ENCODE assay signal across 8 mouse cellular contexts in the genomic region with DNA sequence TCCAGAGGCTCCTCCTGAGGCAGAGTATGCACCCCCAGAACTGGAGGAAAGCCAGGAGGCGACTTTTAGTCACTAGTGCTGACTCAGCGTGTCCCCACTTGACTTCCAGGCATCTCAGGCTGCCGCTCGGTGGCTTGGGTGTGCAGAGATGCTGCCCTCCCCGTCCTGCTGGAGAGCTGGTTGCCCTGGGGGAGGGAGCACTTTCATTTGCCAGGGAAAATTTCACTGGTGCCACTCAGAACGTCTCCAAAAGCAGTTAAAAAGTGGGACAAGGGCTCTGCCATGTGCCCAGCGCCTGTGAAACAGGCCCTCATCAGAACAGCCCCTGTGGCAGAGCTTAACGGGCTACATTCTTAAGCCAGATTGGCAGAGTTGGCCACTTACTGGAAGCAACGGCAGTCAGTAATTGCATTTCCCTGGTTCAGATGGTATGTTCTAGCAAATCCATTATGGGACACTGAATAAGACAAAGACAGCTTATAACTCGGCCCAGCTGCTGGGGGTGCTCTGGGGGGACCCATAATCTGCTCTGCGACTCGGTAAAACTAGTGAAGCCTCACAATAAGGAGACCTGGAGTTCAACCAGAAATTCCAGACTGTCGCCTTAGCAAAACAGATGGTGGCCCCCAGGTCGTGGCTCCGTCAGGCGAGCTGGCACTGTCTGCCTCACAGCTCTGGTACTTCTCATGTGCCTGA.
DNase-seq lines count a peak whose midpoint lies in the region; ATAC-seq and TF ChIP-seq lines count a peak whose summit lies in the region.

No protein-coding gene starts in this region.

- intact Hi-C loops in heart, postnatal 14 days (cut with DNase I) = no loop called here

- TF ChIP-seq EP300 in lung, postnatal 0 days (IDR thresholded peaks at IDR 0.05) = no peak

- TF ChIP-seq CTCF in lung, postnatal 0 days (IDR thresholded peaks at IDR 0.05) = no peak

- no peaks in the 10 kb centered on the region for H3K27me3 ChIP-seq in forebrain, embryonic 16.5 days (replicated peaks; ENCODE audit: control insufficient read depth, insufficient read depth, low read length)
- no peaks in the 10 kb centered on the region for H3K27me3 ChIP-seq in kidney, embryonic 15.5 days
- H3K27me3 ChIP-seq in lung, postnatal 0 days (replicated peaks; ENCODE audit: insufficient read depth, low read length) = no peaks in the 10 kb centered on the region
- no peaks in the 10 kb centered on the region for H3K27me3 ChIP-seq in stomach, embryonic 16.5 days (ENCODE audit: control insufficient read depth, insufficient read depth, low read length)

- no peaks in the 10 kb centered on the region for H3K9me3 ChIP-seq in forebrain, embryonic 16.5 days (ENCODE audit: control insufficient read depth, low read length)
- H3K9me3 ChIP-seq in kidney, embryonic 15.5 days (replicated peaks) = no peaks in the 10 kb centered on the region
- no peaks in the 10 kb centered on the region for H3K9me3 ChIP-seq in lung, postnatal 0 days (ENCODE audit: low read length)
- H3K9me3 ChIP-seq in stomach, embryonic 16.5 days (replicated peaks; ENCODE audit: control insufficient read depth, low read length) = no peaks in the 10 kb centered on the region

- H3K4me2 ChIP-seq in forebrain, embryonic 16.5 days (ENCODE audit: low read length) = peak overlapping the region; percentile 27
- no peak overlapping the region for H3K4me2 ChIP-seq in kidney, embryonic 15.5 days
- no peak overlapping the region for H3K4me2 ChIP-seq in lung, postnatal 0 days (replicated peaks; ENCODE audit: low read depth, low read length)
- H3K4me2 ChIP-seq in stomach, embryonic 16.5 days (ENCODE audit: low read depth, low read length) = no peak overlapping the region

- peak; percentile 71; the same call in 1 of the 2 replicates for ATAC-seq in cerebellum, adult (ENCODE audit: insufficient number of reproducible peaks, low FRiP score, low TSS enrichment)
- ATAC-seq in forebrain, embryonic 16.5 days = peak; percentile 90
- peak; percentile 7; the same call in 1 of the 2 replicates for ATAC-seq in kidney, embryonic 15.5 days (replicated peaks; ENCODE audit: low FRiP score)
- peak; percentile 57 for ATAC-seq in lung, postnatal 0 days
- ATAC-seq in stomach, embryonic 16.5 days (ENCODE audit: insufficient read depth, low FRiP score) = no peak
- no peak for ATAC-seq in granulocyte monocyte progenitor cell, adult 5-6 weeks (replicated peaks; ENCODE audit: poor library complexity, severe bottlenecking)

- H3K4me1 ChIP-seq in forebrain, embryonic 16.5 days (replicated peaks; ENCODE audit: control insufficient read depth, insufficient read depth, low read length) = peaks cover 85% of the 10 kb centered on the region
- peaks cover 62% of the 10 kb centered on the region for H3K4me1 ChIP-seq in kidney, embryonic 15.5 days
- peaks cover 5% of the 10 kb centered on the region for H3K4me1 ChIP-seq in lung, postnatal 0 days (ENCODE audit: insufficient read depth, low read depth, low read length)
- peaks cover 38% of the 10 kb centered on the region for H3K4me1 ChIP-seq in stomach, embryonic 16.5 days (ENCODE audit: control insufficient read depth, insufficient read depth, low read length)

- H3K9ac ChIP-seq in forebrain, embryonic 16.5 days (replicated peaks; ENCODE audit: low read depth, low read length) = peak overlapping the region; percentile 34
- H3K9ac ChIP-seq in kidney, embryonic 15.5 days = 0 out of 2 replicates have a peak overlapping the region, but pooled peaks have one; percentile 14
- H3K9ac ChIP-seq in lung, postnatal 0 days (replicated peaks; ENCODE audit: low read depth) = no peak overlapping the region
- H3K9ac ChIP-seq in stomach, embryonic 16.5 days (ENCODE audit: low read length) = no peak overlapping the region; the same call in 1 of the 2 replicates

- no peak overlapping the region for H3K4me3 ChIP-seq in forebrain, embryonic 16.5 days (replicated peaks; ENCODE audit: low read length)
- H3K4me3 ChIP-seq in kidney, embryonic 15.5 days (replicated peaks) = no peak overlapping the region
- no peak overlapping the region for H3K4me3 ChIP-seq in lung, postnatal 0 days (ENCODE audit: low read depth, low read length)
- no peak overlapping the region for H3K4me3 ChIP-seq in stomach, embryonic 16.5 days (replicated peaks; ENCODE audit: low read length)

- H3K27ac ChIP-seq in forebrain, embryonic 16.5 days (ENCODE audit: low read length) = peak overlapping the region; percentile 93
- 0 out of 2 replicates have a peak overlapping the region, but pooled peaks have one; percentile 47 for H3K27ac ChIP-seq in kidney, embryonic 15.5 days
- no peak overlapping the region for H3K27ac ChIP-seq in lung, postnatal 0 days (ENCODE audit: low read length)
- H3K27ac ChIP-seq in stomach, embryonic 16.5 days (ENCODE audit: low read length) = 0 out of 2 replicates have a peak overlapping the region, but pooled peaks have one; percentile 2

- 13% methylated on average over 16 of the region's 16 CpGs for WGBS in forebrain, embryonic 16.5 days
- WGBS in kidney, embryonic 15.5 days = 38% methylated on average over 16 of the region's 16 CpGs
- 40% methylated on average over 16 of the region's 16 CpGs for WGBS in lung, postnatal 0 days
- WGBS in stomach, embryonic 16.5 days = 50% methylated on average over 16 of the region's 16 CpGs

- H3K36me3 ChIP-seq in forebrain, embryonic 16.5 days (ENCODE audit: control insufficient read depth, insufficient read depth) = no peaks in the 10 kb centered on the region
- H3K36me3 ChIP-seq in kidney, embryonic 15.5 days = 0 out of 2 replicates have a peak, but pooled peaks cover 4% of the 10 kb centered on the region
- no peaks in the 10 kb centered on the region for H3K36me3 ChIP-seq in lung, postnatal 0 days (ENCODE audit: insufficient read depth, low read length)
- no peaks in the 10 kb centered on the region for H3K36me3 ChIP-seq in stomach, embryonic 16.5 days (ENCODE audit: control insufficient read depth, insufficient read depth, low read length)

- DNase-seq in heart, postnatal 14 days = peak; percentile 48 to 60
- DNase-seq in heart, adult 8-10 months (ENCODE audit: low spot score) = no peak
- peak; percentile 63 for DNase-seq in lung, postnatal 0 days (ENCODE audit: low spot score)

Comparison
In these comparisons a context has a peak if more than half of its experiments do, and no peak if none do; other contexts are left out.
1. ATAC-seq: peak in cerebellum, adult (single experiment), forebrain, embryonic 16.5 days (single experiment), kidney, embryonic 15.5 days (single experiment) and lung, postnatal 0 days (single experiment); none in stomach, embryonic 16.5 days (single experiment) and granulocyte monocyte progenitor cell, adult 5-6 weeks (single experiment).
2. H3K9ac ChIP-seq: peak in forebrain, embryonic 16.5 days (single experiment) and kidney, embryonic 15.5 days (single experiment); none in lung, postnatal 0 days (single experiment) and stomach, embryonic 16.5 days (single experiment).